Mouse (Mus musculus) heart, postnatal 0 days (tissue): ENCODE measurements around the gene Gcgr.

ENCODE experiments used
- CTCF ChIP-seq: IDR thresholded peaks from 2 replicates; pipeline ENCODE4 v1.5.1; 2016; ENCODE audit warnings: antibody characterized with exemption, control low read depth, low read depth
- EP300 ChIP-seq: IDR thresholded peaks from 2 replicates; pipeline ENCODE4 v1.6.1; 2016; ENCODE audit warnings: antibody characterized with exemption, low read depth

DNA sequence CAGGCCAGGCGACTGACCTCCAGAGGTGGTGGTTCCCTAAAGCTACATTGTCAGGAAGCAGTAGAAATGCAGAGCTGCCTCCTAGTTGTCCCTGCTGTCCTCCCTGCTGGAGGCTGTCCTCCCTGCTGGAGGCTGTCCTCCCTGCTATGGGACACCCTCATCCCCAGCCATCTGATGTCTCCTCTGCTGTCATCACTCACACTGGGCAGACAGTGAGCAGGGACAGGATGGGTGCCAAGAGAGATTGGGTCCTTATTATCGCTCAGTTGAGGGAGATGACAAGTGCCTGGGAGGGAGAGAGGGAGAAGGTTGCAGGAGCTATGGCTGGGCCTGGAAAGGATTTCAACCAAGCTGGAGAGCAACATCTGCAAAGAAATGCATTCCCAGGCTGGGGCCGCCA is 4.6 kb downstream of the Gcgr start:
- TF ChIP-seq CTCF: no peak
- TF ChIP-seq EP300: no peak
